Mouse (Mus musculus) intestine, embryonic 16.5 days (tissue): ENCODE data around the gene Ankra2. TPM values are rescaled to one million over a fixed set of nuclear protein-coding genes. Genes with fewer than 3 reads are reported as not detected.

ENCODE experiments used
- ATAC-seq: fragments of 200-750 bp; cut with Nextera tagmentation; 2 replicates; pipeline ENCODE4 v1.8.0; 2017; ENCODE audit warnings: moderate TSS enrichment, moderate library complexity
- H3K27ac ChIP-seq: fragments of 300-500 bp; sonication (generic); 2 replicates; pipeline ENCODE4 v1.5.1; 2014; ENCODE audit warnings: mild to moderate bottlenecking, low read length
- H3K27me3 ChIP-seq: fragments of 300-500 bp; sonication (generic); replicated peaks from 2 replicates; pipeline ENCODE4 v1.6.1; 2014; ENCODE audit warnings: low read length, control low read depth, mixed read lengths; ENCODE audit not compliant: control insufficient read depth, insufficient read depth
- H3K36me3 ChIP-seq: fragments of 300-500 bp; sonication (generic); 2 replicates; pipeline ENCODE4 v1.6.1; 2014; ENCODE audit warnings: low read length, control low read depth; ENCODE audit not compliant: control insufficient read depth, insufficient read depth
- H3K4me1 ChIP-seq: fragments of 300-500 bp; sonication (generic); 2 replicates; pipeline ENCODE4 v1.6.1; 2014; ENCODE audit warnings: low read length, control low read depth, mixed read lengths; ENCODE audit not compliant: control insufficient read depth, insufficient read depth
- H3K4me2 ChIP-seq: fragments of 300-500 bp; sonication (generic); 2 replicates; pipeline ENCODE4 v1.6.1; 2014; ENCODE audit warnings: low read depth, low read length, control low read depth
- H3K4me3 ChIP-seq: fragments of 300-500 bp; sonication (generic); 2 replicates; pipeline ENCODE4 v1.5.1; 2014; ENCODE audit warnings: mild to moderate bottlenecking, low read length
- H3K9ac ChIP-seq: fragments of 300-500 bp; sonication (generic); 2 replicates; pipeline ENCODE4 v1.6.1; 2014; ENCODE audit warnings: low read depth, low read length
- H3K9me3 ChIP-seq: fragments of 300-500 bp; sonication (generic); 2 replicates; pipeline ENCODE4 v1.6.1; 2016; ENCODE audit warnings: low read length, control low read depth; ENCODE audit not compliant: control insufficient read depth
- WGBS: fragments of 180-500 bp; shearing (Covaris S2); extraction: QIAGEN DNeasy Blood & Tissue Kit; methylation state at CpG from one replicate; pipeline ENCODE4 v1.1.7; 2014; 5-methylcytosine and 5-hydroxymethylcytosine counted together
- polyA plus RNA-seq: library from polyadenylated mRNA; unstranded; fragments of >200 nt; fragmentation: Nextera tagmentation; extraction: Ambion mirVana; gene quantifications from 2 replicates; pipeline ENCODE4 v1.2.1, GENCODE M21; 2015

Ankra2 gene
- polyA plus RNA-seq, 1 experiment from 2014 or later: 17.2 TPM

- peaks cover 13% of the 10 kb centered on the region; the same call in 1 of the 2 replicates for H3K36me3 ChIP-seq
- no peak overlapping the region for H3K9ac ChIP-seq
- no peak for ATAC-seq
- no peaks in the 10 kb centered on the region for H3K9me3 ChIP-seq
- 74% methylated on average over 7 of the region's 7 CpGs for WGBS
- no peak overlapping the region for H3K4me3 ChIP-seq
- no peak overlapping the region for H3K4me2 ChIP-seq
- no peaks in the 10 kb centered on the region for H3K27me3 ChIP-seq
- H3K27ac ChIP-seq: no peak overlapping the region
- H3K4me1 ChIP-seq: no peaks in the 10 kb centered on the region
Measured at GRCm38 (mm10) chr13:98245386-98245785, 17.5 kb upstream of the Ankra2 start.

- no peak for ATAC-seq
- peaks cover 19% of the 10 kb centered on the region for H3K36me3 ChIP-seq
- no peak overlapping the region for H3K27ac ChIP-seq
- no peaks in the 10 kb centered on the region for H3K9me3 ChIP-seq
- 87% methylated on average over 10 of the region's 10 CpGs for WGBS
- H3K9ac ChIP-seq: no peak overlapping the region
- no peak overlapping the region for H3K4me3 ChIP-seq
- no peaks in the 10 kb centered on the region for H3K4me1 ChIP-seq
- no peak overlapping the region for H3K4me2 ChIP-seq
- H3K27me3 ChIP-seq: no peaks in the 10 kb centered on the region
Measured at GRCm38 (mm10) chr13:98249594-98249993, 13.3 kb upstream of the Ankra2 start.

GRCm38 (mm10) chr13:98254921-98255320 lies 8.0 kb upstream of the Ankra2 start:
- Histone ChIP-seq H3K27me3 (no peaks in the 10 kb centered on the region), H3K4me1 (no peaks in the 10 kb centered on the region), H3K9me3 (no peaks in the 10 kb centered on the region), H3K36me3 (peaks cover 8% of the 10 kb centered on the region; the same call in 1 of the 2 replicates), H3K4me2 (no peak overlapping the region), H3K4me3 (no peak overlapping the region), H3K9ac (no peak overlapping the region), H3K27ac (no peak overlapping the region)
- 71% methylated on average over 9 of the region's 9 CpGs for WGBS
- ATAC-seq: no peak

- peaks cover 17% of the 10 kb centered on the region for H3K4me1 ChIP-seq
- ATAC-seq: peak; percentile 54
- H3K27me3 ChIP-seq: no peaks in the 10 kb centered on the region
- WGBS: under 1% methylated on average over 16 of the region's 16 CpGs
- 0 out of 2 replicates have a peak, but pooled peaks cover 8% of the 10 kb centered on the region for H3K36me3 ChIP-seq
- peak overlapping the region; percentile 91 for H3K9ac ChIP-seq
- H3K27ac ChIP-seq: peak overlapping the region; percentile 97
- no peaks in the 10 kb centered on the region for H3K9me3 ChIP-seq
- peak overlapping the region; percentile 61 for H3K4me2 ChIP-seq
- peak overlapping the region; percentile 93 for H3K4me3 ChIP-seq
Measured at GRCm38 (mm10) chr13:98263458-98263987, 649 bp downstream of the Ankra2 start.

GRCm38 (mm10) chr13:98264111-98264510 lies 1.2 kb downstream of the Ankra2 start:
- Histone ChIP-seq H3K9me3 (no peaks in the 10 kb centered on the region), H3K27me3 (no peaks in the 10 kb centered on the region), H3K9ac (peak overlapping the region; percentile 91), H3K27ac (no peak overlapping the region), H3K36me3 (0 out of 2 replicates have a peak, but pooled peaks cover 8% of the 10 kb centered on the region), H3K4me2 (peak overlapping the region; percentile 61), H3K4me1 (peaks cover 17% of the 10 kb centered on the region), H3K4me3 (peak overlapping the region; percentile 93)
- no peak for ATAC-seq
- 34% methylated on average over 5 of the region's 5 CpGs for WGBS

GRCm38 (mm10) chr13:98274023-98274422 lies 11.1 kb downstream of the Ankra2 start:
- H3K4me3 ChIP-seq: no peak overlapping the region
- WGBS: 93% methylated on average over 9 of the region's 9 CpGs
- peaks cover 7% of the 10 kb centered on the region; the same call in 1 of the 2 replicates for H3K36me3 ChIP-seq
- no peak overlapping the region for H3K27ac ChIP-seq
- no peaks in the 10 kb centered on the region for H3K9me3 ChIP-seq
- no peak overlapping the region for H3K4me2 ChIP-seq
- no peak for ATAC-seq
- H3K27me3 ChIP-seq: no peaks in the 10 kb centered on the region
- H3K4me1 ChIP-seq: no peaks in the 10 kb centered on the region
- no peak overlapping the region for H3K9ac ChIP-seq

GRCm38 (mm10) chr13:98275646-98276045 lies 12.8 kb downstream of the Ankra2 start:
- H3K36me3 ChIP-seq: peaks cover 7% of the 10 kb centered on the region; the same call in 1 of the 2 replicates
- H3K27me3 ChIP-seq: no peaks in the 10 kb centered on the region
- no peaks in the 10 kb centered on the region for H3K4me1 ChIP-seq
- H3K27ac ChIP-seq: no peak overlapping the region
- no peak for ATAC-seq
- WGBS: 81% methylated on average over 4 of the region's 4 CpGs
- H3K9me3 ChIP-seq: no peaks in the 10 kb centered on the region
- no peak overlapping the region for H3K9ac ChIP-seq
- H3K4me3 ChIP-seq: no peak overlapping the region
- H3K4me2 ChIP-seq: no peak overlapping the region

GRCm38 (mm10) chr13:98276253-98276652 lies 13.4 kb downstream of the Ankra2 start:
- H3K4me3 ChIP-seq: no peak overlapping the region
- no peak overlapping the region for H3K27ac ChIP-seq
- no peak for ATAC-seq
- WGBS: 92% methylated on average over 7 of the region's 7 CpGs
- H3K36me3 ChIP-seq: peaks cover 7% of the 10 kb centered on the region; the same call in 1 of the 2 replicates
- no peaks in the 10 kb centered on the region for H3K27me3 ChIP-seq
- H3K4me2 ChIP-seq: no peak overlapping the region
- no peak overlapping the region for H3K9ac ChIP-seq
- no peaks in the 10 kb centered on the region for H3K4me1 ChIP-seq
- H3K9me3 ChIP-seq: no peaks in the 10 kb centered on the region

- ATAC-seq: no peak
- Histone ChIP-seq H3K9ac (no peak overlapping the region), H3K9me3 (no peaks in the 10 kb centered on the region), H3K36me3 (peaks cover 7% of the 10 kb centered on the region; the same call in 1 of the 2 replicates), H3K27me3 (no peaks in the 10 kb centered on the region), H3K4me1 (no peaks in the 10 kb centered on the region), H3K27ac (no peak overlapping the region), H3K4me2 (no peak overlapping the region), H3K4me3 (no peak overlapping the region)
- WGBS: 80% methylated on average over 2 of the region's 2 CpGs
Measured at GRCm38 (mm10) chr13:98277501-98277900, 14.6 kb downstream of the Ankra2 start.

- no peaks in the 10 kb centered on the region for H3K9me3 ChIP-seq
- H3K4me1 ChIP-seq: no peaks in the 10 kb centered on the region
- H3K36me3 ChIP-seq: 0 out of 2 replicates have a peak, but pooled peaks cover 2% of the 10 kb centered on the region
- no peak within 1 kb of the TSS for H3K4me3 ChIP-seq
- WGBS: 85% methylated on average over 5 of the region's 5 CpGs
- H3K9ac ChIP-seq: no peak within 1 kb of the TSS
- H3K27me3 ChIP-seq: no peaks in the 10 kb centered on the region
- no peak for ATAC-seq
- H3K27ac ChIP-seq: no peak within 1 kb of the TSS
- H3K4me2 ChIP-seq: no peak within 1 kb of the TSS
Measured at GRCm38 (mm10) chr13:98279686-98280085, 16.8 kb downstream of the Ankra2 start, which contains the start of gene Gm21976. Gm21976 (plus strand) TSS chr13:98279887.
